Mouse (Mus musculus): Measurements from ENCODE around the gene Foxl2. TPM values are rescaled to one million over a fixed set of nuclear protein-coding genes. Genes with fewer than 3 reads are reported as not detected.

The Foxl2 gene
- 0.11 TPM for polyA plus RNA-seq (2017; shearing (Covaris generic))

GRCm38 (mm10) chr9:98955103-98955715 is at the start of gene Foxl2:
Gene Foxl2, plus strand, starts transcription at chr9:98955288.

GRCm38 (mm10) chr9:98985800-98986475 is 30.9 kb downstream of the Foxl2 start, which contains the start of gene Faim:
Gene Faim, plus strand, starts transcription at chr9:98986373.

Other genes with a start within 250 kb of the Foxl2 start
- gene Prr23a1, start 112.8 kb upstream of the Foxl2 start, polyA plus RNA-seq (2017; shearing (Covaris generic)), result not detected
- gene Prr23a2, start 98.8 kb upstream of the Foxl2 start, polyA plus RNA-seq (2017; shearing (Covaris generic)), result not detected
- not detected for gene Prr23a3, start 90.5 kb upstream of the Foxl2 start, polyA plus RNA-seq (2017; shearing (Covaris generic))
- not detected for gene 7420426K07Rik, start 52.2 kb upstream of the Foxl2 start, polyA plus RNA-seq (2017; shearing (Covaris generic))
- gene Faim, start 31.1 kb downstream of the Foxl2 start, polyA plus RNA-seq (2017; shearing (Covaris generic)), result 40.7 TPM
- gene Gm1123, start 80.4 kb downstream of the Foxl2 start, polyA plus RNA-seq (2017; shearing (Covaris generic)), result not detected
- gene Pik3cb, start 185.3 kb downstream of the Foxl2 start, polyA plus RNA-seq (2017; shearing (Covaris generic)), result 9.9 TPM

Measured in effector memory CD4-positive, alpha-beta T cell, adult 7 months (primary cell).